Mouse (Mus musculus): Measurements from ENCODE around the gene Rps17.

The Rps17 gene

DNA sequence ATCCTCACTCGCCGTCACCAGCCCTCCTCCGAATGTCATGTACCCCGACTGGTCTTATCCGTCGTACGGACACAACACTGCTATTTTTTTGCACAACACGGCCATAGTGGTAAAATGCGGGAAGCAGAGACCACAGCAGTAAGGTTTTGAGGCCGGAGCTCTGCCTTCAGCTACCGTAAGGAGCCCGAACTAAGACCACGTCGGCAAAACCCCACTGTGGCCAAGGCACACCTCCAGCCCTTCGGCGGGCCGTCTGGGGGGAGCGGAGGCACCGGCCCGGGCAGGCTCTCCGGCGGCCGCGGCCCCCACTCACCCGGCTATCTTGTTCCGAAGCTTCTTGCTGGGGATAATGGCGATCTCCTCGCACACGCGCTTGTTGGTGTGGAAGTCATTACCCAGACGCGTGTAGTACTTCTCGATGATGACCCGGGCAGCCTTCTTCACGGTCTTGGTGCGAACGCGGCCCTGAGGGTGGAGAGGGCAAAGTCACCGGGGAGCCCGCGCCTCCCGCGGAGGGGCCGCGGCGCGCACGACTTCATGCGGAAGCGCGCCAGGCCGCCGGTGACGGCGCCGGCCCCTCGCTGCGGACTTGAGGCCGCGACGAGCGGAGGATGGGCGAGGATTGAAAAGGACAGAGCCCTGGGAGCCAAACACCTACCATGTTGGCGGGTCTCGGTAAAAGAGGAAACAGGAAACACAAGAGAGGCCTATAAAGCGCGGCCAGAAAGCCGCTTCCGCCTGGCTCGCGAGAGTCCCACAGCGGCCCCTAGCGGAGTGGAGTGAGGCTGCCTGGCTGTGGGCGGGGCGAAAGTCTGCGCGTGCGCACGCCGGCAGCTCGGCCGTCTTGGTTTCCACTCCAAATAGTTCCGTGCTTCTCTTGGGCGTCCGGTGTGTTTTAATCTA, at the start of gene Rps17:
TSS of gene Rps17 (minus strand) at position 711 of the 903 bp plus-strand sequence.
- DNase-seq (ENCODE audit: low read depth) = peak; percentile 84

DNA sequence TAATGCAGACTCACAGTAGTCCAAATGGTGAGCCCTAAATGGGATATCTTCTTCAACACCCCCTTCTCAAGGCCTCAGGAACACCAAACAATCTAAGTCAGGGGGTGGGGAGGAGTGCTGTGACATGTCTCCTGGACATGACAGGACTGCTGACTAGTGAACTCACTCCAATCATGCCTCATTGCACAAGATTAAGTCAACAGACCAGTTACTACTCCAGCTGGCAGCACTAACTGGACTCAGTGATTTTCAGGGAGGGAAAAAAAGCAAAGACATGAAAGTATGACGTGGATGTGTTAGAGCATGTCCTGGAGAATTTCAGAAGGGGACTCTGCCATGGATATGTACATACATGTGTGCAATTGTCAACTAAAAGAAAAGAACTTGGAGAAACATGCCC, 34.3 kb upstream of the Rps17 start:
- no peak for DNase-seq (ENCODE audit: low read depth)

DNA sequence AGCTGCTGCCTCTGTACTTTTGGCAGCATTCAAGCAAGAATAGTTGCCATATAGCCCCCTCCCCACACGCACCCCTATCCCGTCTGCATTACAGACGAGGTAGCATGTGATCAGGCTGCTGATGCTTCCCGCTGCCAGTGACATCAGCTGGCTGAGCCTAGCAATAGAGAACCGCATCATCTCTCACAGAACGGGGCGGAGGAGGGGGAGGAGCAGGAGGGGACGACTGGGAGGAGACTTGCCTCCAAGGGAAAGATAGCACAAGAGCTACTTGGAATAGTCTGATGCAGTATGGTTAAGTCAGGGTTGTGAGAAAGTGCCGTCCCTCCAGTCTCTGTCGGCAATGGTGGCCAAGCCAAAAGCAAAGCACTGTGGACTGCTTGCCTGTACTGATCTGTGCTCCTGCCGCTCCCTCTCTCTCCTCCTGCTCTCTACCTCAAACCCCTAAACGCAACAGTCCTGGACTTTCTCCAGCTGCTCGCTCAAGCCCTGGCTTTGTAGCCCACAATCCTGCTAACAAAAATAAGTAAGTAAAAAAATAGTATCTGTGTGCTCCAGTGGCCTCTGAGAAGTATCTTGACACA, 27.4 kb upstream of the Rps17 start:
- peak; percentile 4 for DNase-seq (ENCODE audit: low read depth)

DNA sequence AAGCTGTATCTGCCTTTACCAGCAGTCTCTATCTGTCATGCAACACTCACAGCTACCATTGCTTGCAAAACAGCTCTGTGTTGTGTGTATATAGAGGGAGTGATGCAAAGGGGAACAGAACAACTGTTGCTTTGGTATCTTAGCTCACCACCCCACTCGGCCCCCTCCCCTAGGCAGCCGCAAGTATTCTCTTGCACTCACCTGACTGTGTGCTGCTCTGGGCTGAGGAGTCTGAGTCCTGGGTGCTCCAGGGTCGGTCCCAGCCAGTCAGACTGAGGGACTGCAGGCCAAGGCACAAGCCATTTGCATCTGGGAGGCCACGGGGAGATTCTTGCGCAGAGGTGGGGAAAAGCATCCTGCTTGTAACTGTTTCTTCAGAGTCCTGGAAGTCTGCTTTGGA, 26.8 kb upstream of the Rps17 start:
- no peak for DNase-seq (ENCODE audit: low read depth)

DNA sequence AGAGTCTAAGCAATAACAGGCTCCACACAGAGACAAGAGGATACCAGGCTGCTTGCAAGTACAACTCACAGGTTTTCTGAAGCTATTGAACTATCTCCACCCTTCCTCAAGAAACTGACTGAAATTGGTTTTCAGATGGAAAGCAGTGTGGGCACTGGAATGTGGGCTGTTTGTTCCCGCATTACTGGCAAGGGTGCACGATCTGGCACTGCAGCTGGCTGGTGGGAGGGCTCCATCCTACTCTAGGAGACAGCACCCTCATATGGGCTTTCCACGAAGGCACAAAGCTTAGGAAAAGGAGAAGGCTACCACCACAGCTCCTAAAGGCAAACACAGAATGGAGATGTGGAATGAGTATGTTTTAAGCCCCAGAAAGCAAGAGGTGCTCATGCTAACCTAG, 24.7 kb upstream of the Rps17 start:
- no peak for DNase-seq (ENCODE audit: low read depth)

DNA sequence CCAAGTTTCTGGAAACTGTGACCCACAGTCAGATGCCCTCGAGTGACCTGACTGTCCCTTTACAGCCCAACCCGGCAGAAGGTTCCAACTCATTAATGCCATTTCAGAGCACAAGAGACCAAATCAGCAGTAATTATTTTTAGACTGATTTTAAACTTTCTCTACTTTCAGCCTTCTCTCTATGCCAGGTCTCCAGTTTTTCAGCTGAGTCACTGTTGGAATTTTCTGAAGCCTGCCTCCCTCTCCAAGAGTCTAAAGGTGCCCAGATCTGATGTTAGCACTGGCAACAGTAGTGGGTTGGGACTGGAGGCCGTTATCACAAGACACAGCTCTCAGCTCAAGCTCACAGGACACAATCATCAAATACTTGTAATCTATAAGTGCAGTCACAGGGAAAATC, 22.9 kb upstream of the Rps17 start:
- DNase-seq (ENCODE audit: low read depth) = no peak

DNA sequence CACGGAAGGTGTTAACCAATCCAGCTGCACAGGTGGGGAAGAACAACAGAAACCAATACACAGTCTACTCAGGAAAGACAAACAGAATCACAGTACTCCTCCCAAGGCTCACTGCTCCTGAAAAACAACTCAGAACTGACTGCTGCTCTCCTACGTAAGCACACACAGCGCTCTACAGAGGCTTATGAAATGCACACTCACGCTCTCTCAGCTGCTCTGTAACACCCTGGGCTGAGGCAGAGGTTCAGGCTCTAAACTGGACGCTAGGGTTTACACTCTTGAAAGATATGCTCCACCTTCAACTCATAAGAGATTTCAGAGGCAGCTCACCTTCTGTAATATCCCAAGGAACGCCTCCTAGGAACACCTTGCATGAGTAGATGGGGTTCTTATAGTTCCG, 11.9 kb upstream of the Rps17 start:
- DNase-seq (ENCODE audit: low read depth) = no peak

DNA sequence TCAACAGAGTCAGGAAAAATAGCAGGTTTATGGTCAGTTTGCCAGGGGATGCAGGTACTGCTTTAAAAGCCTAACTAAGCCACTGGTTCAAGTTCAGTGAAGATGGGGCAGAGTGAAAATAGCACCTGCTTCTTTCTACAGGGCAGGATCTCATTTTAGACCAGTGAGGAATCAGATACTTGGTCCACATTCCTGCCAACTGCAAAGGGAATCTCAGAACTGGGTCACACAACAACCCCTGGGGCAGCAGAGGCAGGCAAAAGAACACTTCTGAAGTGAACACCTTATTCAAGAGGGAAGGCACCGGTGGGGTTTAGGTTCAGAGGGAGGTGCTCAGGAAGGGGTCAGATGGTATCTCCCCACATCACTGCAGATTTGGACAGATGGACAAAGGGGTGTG, 11.3 kb upstream of the Rps17 start:
- DNase-seq (ENCODE audit: low read depth) = no peak

DNA sequence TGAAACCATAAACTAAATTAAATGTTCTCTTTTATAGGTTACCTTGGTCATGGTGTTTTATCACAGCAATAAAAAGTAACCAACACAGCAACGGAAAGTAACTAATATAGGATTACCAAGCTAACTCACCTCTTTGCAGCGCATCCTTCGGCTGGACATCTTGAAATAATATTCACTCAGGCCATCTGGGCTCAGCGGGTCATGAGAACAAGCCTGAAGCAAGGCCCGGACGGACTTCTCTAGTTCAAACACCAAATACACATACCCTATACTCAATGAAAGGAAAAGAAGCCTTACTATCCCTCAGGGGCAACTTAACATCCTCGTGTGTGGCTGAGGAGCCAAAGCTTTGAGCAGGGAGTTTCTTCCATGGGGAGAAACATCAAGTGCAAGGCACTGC, 10.7 kb upstream of the Rps17 start:
- DNase-seq (ENCODE audit: low read depth) = no peak

DNA sequence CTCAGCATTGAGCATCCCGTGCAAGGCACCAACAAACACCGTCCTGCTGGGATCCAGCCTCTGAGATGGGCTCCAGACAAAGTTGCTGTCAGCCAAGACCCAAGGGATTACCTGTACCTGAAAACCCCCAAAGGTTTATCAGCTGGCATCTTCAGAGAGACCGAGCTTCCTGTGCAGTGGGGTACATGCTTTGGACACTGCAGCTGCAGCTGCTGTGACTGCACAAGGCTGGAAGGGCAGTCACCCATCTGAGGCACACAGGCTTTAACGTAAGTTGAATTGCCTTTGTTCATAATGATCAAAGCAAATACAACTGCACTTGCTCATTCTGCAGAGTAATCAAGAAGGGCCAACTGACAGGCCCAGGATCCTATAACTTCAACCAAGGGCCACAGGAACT, 6.8 kb upstream of the Rps17 start:
- no peak for DNase-seq (ENCODE audit: low read depth)

DNA sequence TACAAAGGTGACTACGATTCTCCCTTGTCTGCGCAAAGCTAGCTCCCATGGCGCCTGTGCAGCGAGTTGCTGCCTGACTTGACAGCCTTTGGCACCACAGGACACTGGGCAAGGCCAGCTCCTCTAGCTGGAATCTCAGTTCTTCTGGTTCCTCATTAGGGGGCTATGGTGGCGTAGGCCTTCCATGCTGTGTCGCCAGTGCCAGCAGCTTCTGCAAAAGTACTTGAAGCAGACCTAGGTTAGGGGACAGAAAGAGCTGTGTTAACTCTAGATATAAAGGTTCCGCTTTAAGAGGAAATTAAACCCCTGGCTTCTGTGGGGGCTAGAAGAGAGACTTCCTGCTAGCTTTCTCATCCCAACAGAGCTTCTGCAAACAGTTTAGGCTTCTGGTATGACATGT, 3.2 kb upstream of the Rps17 start:
- DNase-seq (ENCODE audit: low read depth) = no peak

DNA sequence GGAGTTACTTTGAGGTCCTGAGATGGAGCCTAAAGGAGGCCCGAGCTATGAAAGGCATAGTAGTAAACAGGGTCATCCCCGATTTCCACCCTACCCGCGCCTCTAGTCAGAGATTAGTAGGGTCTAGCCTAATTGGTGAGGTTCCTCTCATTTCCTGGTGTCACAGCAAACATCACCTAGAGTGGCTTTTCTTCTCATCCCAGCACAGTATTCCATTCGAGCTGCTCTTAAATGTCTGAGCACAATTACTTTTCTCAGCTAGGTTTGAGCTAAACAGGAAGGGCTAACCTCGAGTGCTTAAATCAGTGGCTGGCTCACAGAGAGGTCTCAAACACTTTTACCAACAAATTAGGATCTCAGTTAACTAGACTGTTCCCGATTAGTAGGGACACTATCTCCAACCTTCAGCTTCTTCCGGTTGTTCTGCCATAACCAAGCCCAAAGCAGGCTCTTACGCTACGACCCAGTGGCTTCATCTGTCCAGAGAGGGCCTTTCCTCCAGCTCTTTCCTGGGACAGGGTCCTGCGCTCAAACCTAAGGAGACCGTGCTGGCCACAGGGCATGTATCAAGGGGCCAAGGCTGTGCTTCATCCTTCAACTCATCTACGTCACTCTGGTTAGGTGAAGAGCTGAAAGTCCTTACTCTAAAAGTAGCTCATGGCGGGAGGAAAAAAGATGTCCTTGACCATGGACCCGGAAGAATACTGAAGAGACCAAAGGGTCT, 555 bp upstream of the Rps17 start:
- DNase-seq (ENCODE audit: low read depth) = no peak

DNA sequence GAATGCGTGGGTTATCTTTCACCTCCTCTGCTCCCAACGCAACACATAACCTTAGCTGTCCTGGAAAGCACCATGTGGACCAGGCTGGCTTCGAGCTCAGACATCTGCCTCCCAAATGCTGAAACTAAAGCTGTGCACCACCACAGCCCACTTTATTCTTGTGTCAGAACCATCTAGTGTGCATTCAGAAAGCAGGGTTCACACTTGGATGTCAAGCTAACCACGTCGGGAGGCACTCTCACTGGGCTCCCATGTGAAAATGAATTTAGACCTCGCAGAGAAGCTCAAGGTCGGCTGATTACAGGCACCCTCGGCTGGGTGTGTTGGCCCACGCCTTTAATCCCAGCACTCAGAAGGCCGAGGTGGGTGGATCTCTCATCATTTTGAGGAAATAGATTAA, 1.2 kb downstream of the Rps17 start:
- no peak for DNase-seq (ENCODE audit: low read depth)

DNA sequence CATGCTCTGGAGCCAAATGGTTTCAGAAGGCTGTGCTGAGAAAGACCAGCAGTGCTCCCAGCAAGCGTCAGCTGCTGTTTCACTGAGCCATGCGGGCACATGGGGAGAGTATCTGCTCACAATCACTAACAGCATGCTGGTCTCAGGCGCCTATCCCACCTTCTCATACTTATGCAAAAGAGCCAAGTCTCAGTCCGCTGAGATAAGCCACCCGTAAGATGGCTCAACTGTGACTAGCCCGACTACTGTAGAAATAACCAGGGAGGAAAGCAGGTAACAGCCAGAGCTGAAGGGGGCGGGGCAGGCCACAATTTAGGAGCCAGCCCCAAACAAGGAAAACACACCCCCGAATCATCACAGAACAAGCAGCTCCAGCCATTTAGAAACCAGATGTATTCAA, 1.7 kb downstream of the Rps17 start:
- DNase-seq (ENCODE audit: low read depth) = no peak

DNA sequence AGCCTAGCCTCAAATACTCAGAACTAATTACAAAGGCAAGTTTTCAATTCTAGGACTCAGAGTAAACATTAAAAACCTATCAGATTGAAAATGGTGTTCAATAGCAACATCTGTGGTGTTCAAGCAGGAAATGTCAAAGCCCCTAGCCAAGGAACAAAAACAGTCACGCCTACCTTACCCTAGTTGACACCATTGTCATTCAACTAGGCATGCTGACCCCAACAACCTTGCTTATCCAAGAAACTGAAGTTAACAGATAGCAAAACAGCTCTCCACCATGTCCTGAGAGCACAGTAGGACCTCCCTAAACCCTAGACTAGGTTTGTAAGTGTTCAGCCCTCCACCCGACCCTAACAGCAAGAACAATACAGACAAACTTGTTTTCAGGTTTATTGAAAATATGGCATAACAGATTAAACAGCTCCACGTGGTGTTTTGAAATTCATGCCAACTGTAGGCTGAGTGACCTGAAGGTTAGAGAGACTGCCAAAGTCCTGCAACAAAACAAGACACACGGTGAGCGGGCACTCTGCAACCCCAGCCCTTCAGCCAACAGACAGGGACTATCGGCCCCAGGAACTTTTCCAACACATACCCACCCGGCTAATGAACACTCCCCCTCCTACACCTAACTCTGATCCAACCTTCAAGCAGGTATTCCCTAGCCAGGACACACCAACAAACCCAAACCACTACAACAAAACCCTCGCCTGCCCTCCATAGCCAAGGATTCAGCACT, 2.5 kb downstream of the Rps17 start:
- no peak for DNase-seq (ENCODE audit: low read depth)

DNA sequence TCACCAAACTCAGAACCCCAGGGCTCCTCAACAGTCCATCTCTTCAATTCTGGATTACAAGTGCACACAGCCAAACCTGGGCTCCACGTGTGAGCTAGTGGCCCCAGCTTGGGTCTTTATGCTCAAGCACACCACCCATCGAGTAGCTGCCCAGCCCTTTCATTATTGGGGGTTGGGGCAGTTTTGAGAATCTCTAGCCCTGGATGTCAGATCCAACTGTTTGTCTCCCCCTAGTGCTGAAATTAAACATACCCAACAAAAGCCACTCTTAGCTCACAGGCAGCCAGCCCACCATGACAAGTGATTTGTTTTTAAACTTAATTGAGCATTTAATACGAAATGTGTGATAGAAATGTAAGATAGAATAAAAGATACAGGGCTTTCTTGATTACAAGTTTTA, 3.5 kb downstream of the Rps17 start:
- peak; percentile 51 for DNase-seq (ENCODE audit: low read depth)

DNA sequence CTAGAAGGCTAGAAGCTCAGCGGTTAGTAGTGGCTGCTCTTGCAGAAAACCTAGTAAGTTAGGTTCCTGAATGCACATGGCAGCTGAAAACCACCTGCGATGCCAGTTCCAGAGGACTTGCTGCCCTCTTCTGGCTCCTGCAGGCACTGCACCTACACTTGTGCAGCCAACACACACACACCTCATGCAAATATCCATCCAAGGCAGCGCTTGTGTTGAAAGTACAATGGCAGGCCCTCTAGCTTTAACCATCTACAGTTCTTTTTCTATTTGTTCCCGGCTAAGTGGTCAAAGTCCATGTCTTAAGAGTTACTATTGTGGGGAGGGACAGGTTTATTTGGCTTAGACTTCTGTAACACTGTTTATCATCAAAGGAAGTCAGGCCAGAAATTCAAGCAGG, 5.3 kb downstream of the Rps17 start:
- DNase-seq (ENCODE audit: low read depth) = peak; percentile 60

DNA sequence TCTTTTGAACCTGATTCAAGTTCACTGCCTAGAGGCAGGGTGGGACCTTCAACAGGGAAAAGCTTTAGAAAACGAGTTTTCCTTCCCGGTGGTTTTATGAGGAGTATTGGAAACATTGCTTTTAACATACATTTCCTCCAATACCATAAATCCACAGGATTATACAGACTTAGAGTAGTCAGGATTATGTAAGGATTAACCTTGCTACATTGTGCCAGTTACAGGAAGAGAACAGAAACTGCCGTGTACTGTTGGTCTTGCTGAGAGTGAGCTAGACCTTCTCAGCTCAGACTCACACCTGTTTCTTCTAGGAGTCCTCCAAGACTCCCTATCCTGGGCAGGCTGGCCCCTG, 6.6 kb downstream of the Rps17 start:
- no peak for DNase-seq (ENCODE audit: low read depth)

DNA sequence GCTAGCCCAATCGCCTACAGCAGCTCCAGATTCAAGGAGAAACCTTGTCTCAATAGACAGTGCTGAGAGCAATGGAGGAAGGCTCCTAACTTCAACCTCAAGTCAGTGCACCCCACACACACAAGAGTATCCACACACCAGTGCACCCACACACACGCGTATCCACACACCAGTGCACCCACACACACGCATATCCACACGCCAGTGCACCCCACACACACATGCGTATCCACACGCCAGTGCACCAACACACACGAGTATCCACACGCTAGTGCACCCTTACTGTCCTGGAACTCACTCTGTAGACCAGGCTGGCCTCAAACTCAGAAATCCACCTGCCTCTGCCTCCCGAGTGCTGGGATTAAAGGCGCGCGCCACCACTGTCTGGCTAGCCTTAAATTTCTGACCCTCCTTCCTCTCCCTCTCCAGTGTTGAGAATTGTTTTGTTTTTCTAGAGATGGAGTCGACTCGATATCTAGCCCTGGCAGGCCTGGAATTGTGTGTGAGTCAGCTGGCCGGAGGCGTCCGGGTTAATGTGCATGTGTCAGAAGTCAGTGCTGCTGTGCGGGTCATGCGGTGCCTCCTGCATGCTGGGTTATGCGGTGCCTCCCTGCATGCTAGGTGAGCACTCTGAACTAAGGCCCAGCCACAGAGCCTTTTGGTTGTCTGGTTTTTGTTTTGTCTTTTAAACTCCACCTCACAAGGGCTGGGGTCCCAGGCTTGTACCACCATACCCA, 7.1 kb downstream of the Rps17 start:
- no peak for DNase-seq (ENCODE audit: low read depth)

DNA sequence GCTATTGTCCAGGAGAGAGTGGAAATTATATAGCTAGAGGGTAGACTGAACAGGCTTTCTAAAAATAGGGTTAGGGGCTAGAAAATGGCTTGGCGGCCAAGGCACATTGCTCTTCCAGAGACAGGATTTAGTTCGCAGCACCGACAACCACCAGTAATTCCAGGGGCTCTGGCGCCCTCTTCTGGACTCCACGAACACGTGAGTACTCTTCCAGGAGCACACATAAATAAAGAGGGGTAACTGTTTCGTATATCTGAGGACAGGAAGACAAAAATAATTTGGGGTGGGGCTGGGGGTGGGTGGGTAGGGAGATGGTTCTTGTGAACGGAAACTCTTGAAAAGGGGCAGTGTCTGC, 8.6 kb downstream of the Rps17 start:
- no peak for DNase-seq (ENCODE audit: low read depth)

DNA sequence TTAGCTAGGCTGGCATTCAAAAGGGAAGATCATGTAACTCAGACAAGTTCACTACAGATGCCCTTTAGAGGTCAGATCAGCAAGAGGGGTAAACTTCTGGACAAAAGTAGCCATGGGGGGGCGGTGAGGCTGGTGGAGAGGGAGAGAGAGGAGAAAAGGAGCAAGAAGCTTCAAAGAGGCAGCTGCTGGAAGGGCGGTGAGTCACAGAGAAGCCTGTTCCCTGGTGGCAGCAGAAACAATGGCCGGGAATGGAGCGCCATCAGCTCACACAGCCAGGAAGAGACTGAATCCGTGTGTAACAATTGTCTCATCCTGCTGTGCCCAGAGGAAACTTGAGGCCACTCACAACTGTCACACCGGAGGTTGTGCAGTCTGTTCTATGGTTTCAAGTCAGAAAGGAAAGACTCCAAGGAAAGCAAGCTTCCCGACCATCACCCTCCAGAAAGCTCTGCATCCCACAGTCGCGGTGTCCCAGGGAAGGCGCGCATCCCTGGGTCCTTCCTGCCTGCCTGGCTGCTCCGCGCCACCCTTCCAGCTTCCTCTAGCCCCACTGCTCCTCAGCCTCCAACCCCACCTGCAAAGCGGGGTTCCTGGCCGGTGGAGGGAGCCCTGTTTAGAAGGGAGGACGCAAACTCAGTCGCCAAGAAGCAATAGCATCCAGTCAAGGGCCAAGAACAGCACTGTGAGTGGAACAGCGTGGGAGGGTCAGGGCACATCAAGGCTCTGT, 9.2 kb downstream of the Rps17 start:
- no peak for DNase-seq (ENCODE audit: low read depth)

Data from c-Kit-positive CD71-positive TER-119-negative erythroid progenitor cells, embryonic 14.5 days (primary cell).